Mouse (Mus musculus): ENCODE measurements at regions not wholly inside any gene's neighbourhood (a gene's known extent, or its start where the extent isn't known, plus 50 kb on each side); places are given as distances from the start of the nearest gene placed in this dataset.
A peak's percentile ranks its signal among the peaks of the same experiment; 100 is the strongest.

GRCm38 (mm10) chr15:6014982-6015381 lies 284.6 kb upstream of the Dab2 start:
- DNase-seq (ENCODE audit: low spot score in 2 of 2): no peak

GRCm38 (mm10) chr15:6016637-6017049 lies 282.9 kb upstream of the Dab2 start:
- no peak for DNase-seq (ENCODE audit: low spot score in 2 of 2)

GRCm38 (mm10) chr15:6025543-6025942 lies 274.0 kb upstream of the Dab2 start:
- no peak for DNase-seq (ENCODE audit: low spot score in 2 of 2)

- DNase-seq (ENCODE audit: low spot score in 2 of 2): no peak
Measured at GRCm38 (mm10) chr15:6029214-6029613, 270.4 kb upstream of the Dab2 start.

GRCm38 (mm10) chr15:6030396-6030795 lies 269.2 kb upstream of the Dab2 start:
- no peak for DNase-seq (ENCODE audit: low spot score in 2 of 2)

- DNase-seq (ENCODE audit: low spot score in 2 of 2): no peak
Measured at GRCm38 (mm10) chr15:6034156-6034555, 265.4 kb upstream of the Dab2 start.

- DNase-seq (ENCODE audit: low spot score in 2 of 2): no peak
Measured at GRCm38 (mm10) chr15:6044511-6045256, 254.9 kb upstream of the Dab2 start.

- DNase-seq (ENCODE audit: low spot score in 2 of 2): no peak
Measured at GRCm38 (mm10) chr15:6055703-6056102, 243.9 kb upstream of the Dab2 start.

- DNase-seq (ENCODE audit: low spot score in 2 of 2): no peak
Measured at GRCm38 (mm10) chr15:6056887-6057626, 242.5 kb upstream of the Dab2 start.

- no peak for DNase-seq (ENCODE audit: low spot score in 2 of 2)
Measured at GRCm38 (mm10) chr15:6059361-6059760, 240.2 kb upstream of the Dab2 start.

GRCm38 (mm10) chr15:6059790-6060189 lies 239.8 kb upstream of the Dab2 start:
- no peak for DNase-seq (ENCODE audit: low spot score in 2 of 2)

GRCm38 (mm10) chr15:6060649-6061048 lies 238.9 kb upstream of the Dab2 start:
- DNase-seq (ENCODE audit: low spot score in 2 of 2): no peak

GRCm38 (mm10) chr15:6065100-6065499 lies 234.5 kb upstream of the Dab2 start:
- DNase-seq (ENCODE audit: low spot score in 2 of 2): no peak

- DNase-seq (ENCODE audit: low spot score in 2 of 2): no peak
Measured at GRCm38 (mm10) chr15:6067380-6067779, 232.2 kb upstream of the Dab2 start.

- DNase-seq (ENCODE audit: low spot score in 2 of 2): no peak
Measured at GRCm38 (mm10) chr15:6068371-6068770, 231.2 kb upstream of the Dab2 start.

GRCm38 (mm10) chr15:6071873-6072272 lies 227.7 kb upstream of the Dab2 start:
- no peak for DNase-seq (ENCODE audit: low spot score in 2 of 2)

GRCm38 (mm10) chr15:6072920-6073319 lies 226.7 kb upstream of the Dab2 start:
- no peak for DNase-seq (ENCODE audit: low spot score in 2 of 2)

- peak in 1 of 2 experiments; percentile 66 for DNase-seq (ENCODE audit: low spot score in 2 of 2)
Measured at GRCm38 (mm10) chr15:6080714-6081635, 218.6 kb upstream of the Dab2 start.

- no peak for DNase-seq (ENCODE audit: low spot score in 2 of 2)
Measured at GRCm38 (mm10) chr15:6087208-6087607, 212.4 kb upstream of the Dab2 start.

GRCm38 (mm10) chr15:6088498-6088897 lies 211.1 kb upstream of the Dab2 start:
- DNase-seq (ENCODE audit: low spot score in 2 of 2): no peak

GRCm38 (mm10) chr15:6129697-6130096 lies 169.9 kb upstream of the Dab2 start:
- no peak for DNase-seq (ENCODE audit: low spot score in 2 of 2)

GRCm38 (mm10) chr15:6132216-6132615 lies 167.4 kb upstream of the Dab2 start:
- no peak for DNase-seq (ENCODE audit: low spot score in 2 of 2)

Data from layer of hippocampus, adult 18-20 months (tissue).